Mouse (Mus musculus): Measurements from ENCODE around the gene Uncx. TPM values are rescaled to one million over a fixed set of nuclear protein-coding genes. Genes with fewer than 3 reads are reported as not detected.
"Not testable (repeated sequence)": the region's sequence is repeated elsewhere in the genome, so short reads cannot be mapped to it uniquely, and the experiment has no call there.

Uncx gene
- polyA plus RNA-seq, 2 experiments: 0.07 to 0.20 TPM

- Histone ChIP-seq H3K36me3 (ENCODE audit: control insufficient read depth, insufficient read depth, low read length) (no peaks in the 10 kb centered on the region), H3K4me1 (ENCODE audit: control insufficient read depth, insufficient read depth, low read length) (0 out of 2 replicates have a peak, but pooled peaks cover 5% of the 10 kb centered on the region), H3K27ac (replicated peaks; ENCODE audit: low read depth, low read length) (no peak overlapping the region), H3K9ac (ENCODE audit: low read depth, low read length, severe bottlenecking) (no peak overlapping the region), H3K9me3 (ENCODE audit: control insufficient read depth, low read length) (no peaks in the 10 kb centered on the region), H3K4me3 (replicated peaks; ENCODE audit: low read length) (no peak overlapping the region), H3K27me3 (ENCODE audit: control insufficient read depth, insufficient read depth, low read length) (peaks cover 58% of the 10 kb centered on the region), H3K4me2 (replicated peaks; ENCODE audit: low read depth, low read length, severe bottlenecking) (no peak overlapping the region)
- TF ChIP-seq POLR2A (IDR thresholded peaks at IDR 0.05; ENCODE audit: borderline replicate concordance, extremely low read depth, insufficient read depth, insufficient read length): no peak
- whole genome bisulfite sequencing: 35% methylated on average over 27 of the region's 27 CpGs
- DNase-seq (ENCODE audit: low spot score) (no peak), ATAC-seq (ENCODE audit: low FRiP score, low read depth) (no peak)
These were observed 37.0 kb downstream of the Uncx start for GRCm38 (mm10) chr5:139580171-139580743.

- 0% methylated on average over 10 of the region's 10 CpGs for WGBS
- H3K4me2 ChIP-seq (replicated peaks; ENCODE audit: low read depth, low read length, severe bottlenecking): no peak overlapping the region
- H3K36me3 ChIP-seq (ENCODE audit: control insufficient read depth, insufficient read depth, low read length): no peaks in the 10 kb centered on the region
- no peak overlapping the region for H3K9ac ChIP-seq (ENCODE audit: low read depth, low read length, severe bottlenecking)
- H3K4me3 ChIP-seq (replicated peaks; ENCODE audit: low read length): no peak overlapping the region
- no peak for TF ChIP-seq POLR2A (IDR thresholded peaks at IDR 0.05; ENCODE audit: borderline replicate concordance, extremely low read depth, insufficient read depth, insufficient read length)
- H3K27me3 ChIP-seq (ENCODE audit: control insufficient read depth, insufficient read depth, low read length): peaks cover 69% of the 10 kb centered on the region
- H3K4me1 ChIP-seq (ENCODE audit: control insufficient read depth, insufficient read depth, low read length): 0 out of 2 replicates have a peak, but pooled peaks cover 5% of the 10 kb centered on the region
- no peaks in the 10 kb centered on the region for H3K9me3 ChIP-seq (ENCODE audit: control insufficient read depth, low read length)
- H3K27ac ChIP-seq (replicated peaks; ENCODE audit: low read depth, low read length): no peak overlapping the region
- ATAC-seq (ENCODE audit: low FRiP score, low read depth) (no peak), DNase-seq (ENCODE audit: low spot score) (no peak)
These were observed 38.1 kb downstream of the Uncx start for GRCm38 (mm10) chr5:139581308-139581868.

- WGBS: 2% methylated on average over 39 of the region's 39 CpGs
- no peak for DNase-seq (ENCODE audit: low spot score)
These were observed 41.9 kb downstream of the Uncx start for GRCm38 (mm10) chr5:139584971-139585747.

DNA sequence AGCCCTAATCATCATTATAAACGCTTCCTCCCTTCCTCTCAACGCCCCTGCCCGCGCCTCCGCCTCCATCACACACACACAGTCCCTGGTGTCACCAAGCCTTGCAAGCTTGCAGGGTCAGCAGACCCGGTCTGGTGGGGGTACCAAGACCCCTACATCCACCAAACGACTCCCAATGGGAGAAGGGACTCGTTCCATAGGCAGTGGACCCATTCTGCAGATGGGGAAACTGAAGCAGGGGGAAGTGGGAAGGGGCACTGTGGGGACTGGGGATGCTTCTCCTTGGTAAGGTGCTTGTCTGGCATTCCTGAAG, 42.4 kb downstream of the Uncx start:
- DNase-seq (ENCODE audit: low spot score): no peak
- 0 out of 2 replicates have a peak overlapping the region, but pooled peaks have one; percentile 7 for H3K4me3 ChIP-seq (replicated peaks; ENCODE audit: low read length)

More at GRCm38 (mm10) chr5:139584971-139585747, 41.9 kb downstream of the Uncx start:
- H3K4me1 ChIP-seq (ENCODE audit: control insufficient read depth, insufficient read depth, low read length): 0 out of 2 replicates have a peak, but pooled peaks cover 5% of the 10 kb centered on the region
- peak overlapping the region; percentile 7; the same call in 1 of the 2 replicates for H3K4me3 ChIP-seq (replicated peaks; ENCODE audit: low read length)
- no peak for ATAC-seq (ENCODE audit: low FRiP score, low read depth)
- H3K9me3 ChIP-seq (ENCODE audit: control insufficient read depth, low read length): 0 out of 2 replicates have a peak, but pooled peaks cover 4% of the 10 kb centered on the region
- H3K27me3 ChIP-seq (ENCODE audit: control insufficient read depth, insufficient read depth, low read length): peaks cover 71% of the 10 kb centered on the region
- H3K9ac ChIP-seq (ENCODE audit: low read depth, low read length, severe bottlenecking): peak overlapping the region; percentile 34; the same call in 1 of the 2 replicates
- no peak overlapping the region for H3K27ac ChIP-seq (replicated peaks; ENCODE audit: low read depth, low read length)
- TF ChIP-seq POLR2A (IDR thresholded peaks at IDR 0.05; ENCODE audit: borderline replicate concordance, extremely low read depth, insufficient read depth, insufficient read length): no peak
- H3K4me2 ChIP-seq (replicated peaks; ENCODE audit: low read depth, low read length, severe bottlenecking): no peak overlapping the region
- no peaks in the 10 kb centered on the region for H3K36me3 ChIP-seq (ENCODE audit: control insufficient read depth, insufficient read depth, low read length)

GRCm38 (mm10) chr5:139587459-139587858, 44.2 kb downstream of the Uncx start:
- not testable (repeated sequence) for H3K36me3 ChIP-seq (ENCODE audit: control insufficient read depth, insufficient read depth, low read length); ATAC-seq (ENCODE audit: low FRiP score, low read depth); H3K9me3 ChIP-seq (ENCODE audit: control insufficient read depth, low read length); H3K4me3 ChIP-seq (replicated peaks; ENCODE audit: low read length); H3K4me1 ChIP-seq (ENCODE audit: control insufficient read depth, insufficient read depth, low read length); DNase-seq (ENCODE audit: low spot score); H3K27ac ChIP-seq (replicated peaks; ENCODE audit: low read depth, low read length); H3K4me2 ChIP-seq (replicated peaks; ENCODE audit: low read depth, low read length, severe bottlenecking); H3K9ac ChIP-seq (ENCODE audit: low read depth, low read length, severe bottlenecking)
- 81% methylated on average over 5 of the region's 5 CpGs for WGBS
- H3K27me3 ChIP-seq (ENCODE audit: control insufficient read depth, insufficient read depth, low read length): peaks cover 48% of the 10 kb centered on the region

More for the DNA sequence above, 42.4 kb downstream of the Uncx start:
- Histone ChIP-seq H3K27ac (replicated peaks; ENCODE audit: low read depth, low read length) (no peak overlapping the region), H3K9ac (ENCODE audit: low read depth, low read length, severe bottlenecking) (peak overlapping the region; percentile 34; the same call in 1 of the 2 replicates), H3K36me3 (ENCODE audit: control insufficient read depth, insufficient read depth, low read length) (no peaks in the 10 kb centered on the region), H3K9me3 (ENCODE audit: control insufficient read depth, low read length) (0 out of 2 replicates have a peak, but pooled peaks cover 4% of the 10 kb centered on the region), H3K27me3 (ENCODE audit: control insufficient read depth, insufficient read depth, low read length) (peaks cover 66% of the 10 kb centered on the region), H3K4me2 (replicated peaks; ENCODE audit: low read depth, low read length, severe bottlenecking) (no peak overlapping the region), H3K4me1 (ENCODE audit: control insufficient read depth, insufficient read depth, low read length) (0 out of 2 replicates have a peak, but pooled peaks cover 5% of the 10 kb centered on the region)
- no peak for TF ChIP-seq POLR2A (IDR thresholded peaks at IDR 0.05; ENCODE audit: borderline replicate concordance, extremely low read depth, insufficient read depth, insufficient read length)
- no peak for ATAC-seq (ENCODE audit: low FRiP score, low read depth)
- 10% methylated on average over 8 of the region's 8 CpGs for WGBS

- ATAC-seq (ENCODE audit: low FRiP score, low read depth); H3K36me3 ChIP-seq (ENCODE audit: control insufficient read depth, insufficient read depth, low read length); H3K4me2 ChIP-seq (replicated peaks; ENCODE audit: low read depth, low read length, severe bottlenecking); H3K9ac ChIP-seq (ENCODE audit: low read depth, low read length, severe bottlenecking); DNase-seq (ENCODE audit: low spot score); H3K4me3 ChIP-seq (replicated peaks; ENCODE audit: low read length); H3K27ac ChIP-seq (replicated peaks; ENCODE audit: low read depth, low read length); H3K9me3 ChIP-seq (ENCODE audit: control insufficient read depth, low read length); H3K4me1 ChIP-seq (ENCODE audit: control insufficient read depth, insufficient read depth, low read length): not testable (repeated sequence)
- peaks cover 42% of the 10 kb centered on the region for H3K27me3 ChIP-seq (ENCODE audit: control insufficient read depth, insufficient read depth, low read length)
- WGBS: 42% methylated on average over 6 of the region's 6 CpGs
These were observed 47.5 kb downstream of the Uncx start for GRCm38 (mm10) chr5:139590682-139591360.
